Mouse (Mus musculus): ENCODE measurements around the gene Cntn6. TPM values are rescaled to one million over a fixed set of nuclear protein-coding genes. Genes with fewer than 3 reads are reported as not detected.

The Cntn6 gene
- polyA plus RNA-seq, 1 experiment from 2014 or later: 0.73 TPM

DNA sequence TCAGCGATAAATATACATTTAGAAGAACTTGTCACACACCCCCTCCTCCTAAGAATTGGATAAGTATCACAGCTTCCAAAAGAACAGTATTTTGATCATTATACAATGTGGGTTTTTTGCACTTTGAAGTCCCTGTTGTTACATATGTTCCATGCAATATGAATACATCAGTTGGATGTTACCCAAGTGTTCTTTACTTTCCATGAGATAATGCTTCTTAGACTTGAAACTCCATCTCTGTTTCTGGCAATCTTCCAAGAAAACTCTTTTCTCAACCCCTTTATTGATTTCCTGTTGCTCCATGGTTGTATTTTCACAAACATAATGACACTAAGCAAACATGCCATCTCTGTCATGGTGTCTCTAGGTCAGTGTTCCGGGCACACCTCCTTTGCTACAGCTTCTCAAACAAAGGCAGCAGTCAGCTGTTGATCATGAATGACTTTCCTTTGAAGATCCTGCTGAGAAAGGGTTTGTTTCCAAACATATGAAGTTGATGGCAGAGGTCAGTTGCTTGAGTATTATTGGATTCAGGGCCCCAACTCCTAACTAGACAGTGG lies 108.3 kb downstream of the Cntn6 start:
- H3K4me1 ChIP-seq (replicated peaks; ENCODE audit: control insufficient read depth, insufficient read depth, low read length): no peaks in the 10 kb centered on the region
- no peak overlapping the region for H3K4me2 ChIP-seq (ENCODE audit: low read length)
- no peak overlapping the region for H3K9ac ChIP-seq (ENCODE audit: low read length)
- no peaks in the 10 kb centered on the region for H3K27me3 ChIP-seq (replicated peaks; ENCODE audit: control insufficient read depth, insufficient read depth, low read length)
- no peaks in the 10 kb centered on the region for H3K36me3 ChIP-seq (ENCODE audit: control insufficient read depth, insufficient read depth, low read length)
- no peak overlapping the region for H3K4me3 ChIP-seq (ENCODE audit: low read depth, low read length)
- no peak overlapping the region for H3K27ac ChIP-seq (ENCODE audit: low read depth)
- no peaks in the 10 kb centered on the region for H3K9me3 ChIP-seq (ENCODE audit: control insufficient read depth, low read length)
- 74% methylated on average over 2 of the region's 2 CpGs for WGBS
- DNase-seq (ENCODE audit: low spot score): no peak
- ATAC-seq (replicated peaks; ENCODE audit: low FRiP score, low TSS enrichment, low read depth): no peak

DNA sequence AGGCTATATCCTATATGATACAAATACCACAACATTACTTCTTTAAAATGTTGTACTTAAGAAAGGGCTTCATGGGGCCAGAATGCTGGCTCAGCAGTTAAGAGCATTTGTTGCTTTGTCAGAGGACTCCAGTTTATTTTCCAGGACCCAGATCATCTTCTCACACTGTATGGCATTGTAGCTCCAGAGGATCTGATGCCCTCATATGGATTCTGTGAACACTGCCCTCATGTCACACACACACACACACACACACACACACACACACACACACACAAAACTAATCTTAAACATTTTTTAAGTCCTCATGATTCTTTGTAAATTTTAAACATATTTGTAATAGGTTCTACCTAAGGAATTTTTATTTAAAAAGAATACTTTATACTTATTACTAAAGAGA lies 110.3 kb downstream of the Cntn6 start:
- H3K27ac ChIP-seq (ENCODE audit: low read depth): no peak overlapping the region
- H3K4me2 ChIP-seq (ENCODE audit: low read length): no peak overlapping the region
- no peaks in the 10 kb centered on the region for H3K9me3 ChIP-seq (ENCODE audit: control insufficient read depth, low read length)
- no peaks in the 10 kb centered on the region for H3K4me1 ChIP-seq (replicated peaks; ENCODE audit: control insufficient read depth, insufficient read depth, low read length)
- no peak overlapping the region for H3K9ac ChIP-seq (ENCODE audit: low read length)
- no peaks in the 10 kb centered on the region for H3K36me3 ChIP-seq (ENCODE audit: control insufficient read depth, insufficient read depth, low read length)
- no peaks in the 10 kb centered on the region for H3K27me3 ChIP-seq (replicated peaks; ENCODE audit: control insufficient read depth, insufficient read depth, low read length)
- no peak for ATAC-seq (replicated peaks; ENCODE audit: low FRiP score, low TSS enrichment, low read depth)
- no peak for DNase-seq (ENCODE audit: low spot score)
- no peak overlapping the region for H3K4me3 ChIP-seq (ENCODE audit: low read depth, low read length)

DNA sequence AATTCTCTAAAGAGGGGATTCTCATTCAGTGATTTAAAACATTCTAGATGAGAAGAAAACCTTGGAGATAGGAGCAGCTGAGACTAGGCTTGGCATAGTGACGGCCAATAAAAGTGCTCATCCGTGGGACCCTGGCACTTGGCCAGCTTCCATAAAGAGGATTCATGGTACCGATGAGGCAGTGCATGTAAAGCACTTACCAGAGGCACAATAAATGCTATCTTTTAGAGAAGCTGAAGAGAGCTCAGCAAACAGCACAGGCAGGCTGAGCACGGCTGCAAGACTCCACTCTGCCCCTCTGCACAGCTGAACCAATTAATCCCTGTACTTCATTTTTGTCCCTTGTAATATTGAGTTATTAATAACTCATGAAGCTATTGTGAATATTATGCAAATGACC lies 110.8 kb downstream of the Cntn6 start:
- ATAC-seq (replicated peaks; ENCODE audit: low FRiP score, low TSS enrichment, low read depth): no peak
- DNase-seq (ENCODE audit: low spot score): no peak

DNA sequence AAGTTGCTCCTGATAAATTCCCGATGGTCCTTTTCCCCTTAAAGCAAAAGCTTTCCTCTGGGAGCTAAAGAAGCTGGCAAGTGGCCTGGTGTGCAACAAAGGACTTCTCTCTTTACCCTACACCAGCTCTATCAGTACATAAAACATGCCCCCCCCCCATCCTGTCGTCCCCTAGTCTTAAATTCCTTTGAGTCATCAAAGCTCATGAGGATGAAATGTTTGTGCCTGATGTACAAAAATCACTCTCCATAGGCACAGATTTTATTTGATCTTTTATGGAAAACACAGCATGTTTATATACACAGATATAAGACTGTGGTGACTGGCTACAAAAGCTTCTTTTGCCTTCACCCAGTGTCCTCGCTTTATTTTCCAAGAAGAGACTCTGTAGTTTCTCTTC lies 112.6 kb downstream of the Cntn6 start:
- Histone ChIP-seq H3K9me3 (ENCODE audit: control insufficient read depth, low read length) (no peaks in the 10 kb centered on the region), H3K4me3 (ENCODE audit: low read depth, low read length) (no peak overlapping the region), H3K4me2 (ENCODE audit: low read length) (no peak overlapping the region), H3K36me3 (ENCODE audit: control insufficient read depth, insufficient read depth, low read length) (no peaks in the 10 kb centered on the region), H3K4me1 (replicated peaks; ENCODE audit: control insufficient read depth, insufficient read depth, low read length) (no peaks in the 10 kb centered on the region), H3K27me3 (replicated peaks; ENCODE audit: control insufficient read depth, insufficient read depth, low read length) (no peaks in the 10 kb centered on the region), H3K9ac (ENCODE audit: low read length) (no peak overlapping the region), H3K27ac (ENCODE audit: low read depth) (no peak overlapping the region)
- ATAC-seq (replicated peaks; ENCODE audit: low FRiP score, low TSS enrichment, low read depth) (no peak), DNase-seq (ENCODE audit: low spot score) (no peak)
- 58% methylated on average over 3 of the region's 3 CpGs for WGBS

More for the DNA sequence above, 110.8 kb downstream of the Cntn6 start:
- no peaks in the 10 kb centered on the region for H3K27me3 ChIP-seq (replicated peaks; ENCODE audit: control insufficient read depth, insufficient read depth, low read length)
- no peaks in the 10 kb centered on the region for H3K4me1 ChIP-seq (replicated peaks; ENCODE audit: control insufficient read depth, insufficient read depth, low read length)
- H3K9ac ChIP-seq (ENCODE audit: low read length): no peak overlapping the region
- no peaks in the 10 kb centered on the region for H3K36me3 ChIP-seq (ENCODE audit: control insufficient read depth, insufficient read depth, low read length)
- no peak overlapping the region for H3K4me3 ChIP-seq (ENCODE audit: low read depth, low read length)
- H3K4me2 ChIP-seq (ENCODE audit: low read length): no peak overlapping the region
- H3K27ac ChIP-seq (ENCODE audit: low read depth): no peak overlapping the region
- no peaks in the 10 kb centered on the region for H3K9me3 ChIP-seq (ENCODE audit: control insufficient read depth, low read length)
- 43% methylated on average over 4 of the region's 4 CpGs for WGBS

DNA sequence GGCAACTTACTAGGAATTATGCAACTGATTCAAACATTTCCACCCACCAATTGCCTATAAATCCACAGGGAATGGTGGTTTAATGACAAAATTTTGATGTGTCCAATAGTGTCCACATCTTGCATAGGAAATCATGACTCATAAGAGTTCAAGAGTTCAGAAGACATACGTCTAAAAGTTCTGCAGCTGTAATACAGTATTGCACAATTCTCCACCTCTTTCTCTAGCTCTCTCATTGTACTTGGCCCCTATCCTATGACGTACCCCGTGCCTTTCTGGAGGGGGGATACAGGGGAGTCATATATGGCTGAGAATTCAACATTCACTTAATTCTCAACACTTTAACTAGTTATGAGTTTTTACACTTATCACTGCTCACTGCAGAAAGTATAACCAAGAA lies 160.9 kb downstream of the Cntn6 start:
- Histone ChIP-seq H3K4me1 (replicated peaks; ENCODE audit: control insufficient read depth, insufficient read depth, low read length) (no peaks in the 10 kb centered on the region), H3K27ac (ENCODE audit: low read depth) (no peak overlapping the region), H3K9me3 (ENCODE audit: control insufficient read depth, low read length) (no peaks in the 10 kb centered on the region), H3K4me3 (ENCODE audit: low read depth, low read length) (no peak overlapping the region), H3K9ac (ENCODE audit: low read length) (no peak overlapping the region), H3K36me3 (ENCODE audit: control insufficient read depth, insufficient read depth, low read length) (no peaks in the 10 kb centered on the region), H3K4me2 (ENCODE audit: low read length) (no peak overlapping the region), H3K27me3 (replicated peaks; ENCODE audit: control insufficient read depth, insufficient read depth, low read length) (no peaks in the 10 kb centered on the region)
- ATAC-seq (replicated peaks; ENCODE audit: low FRiP score, low TSS enrichment, low read depth) (no peak), DNase-seq (ENCODE audit: low spot score) (no peak)
- 66% methylated on average over 3 of the region's 3 CpGs for WGBS

DNA sequence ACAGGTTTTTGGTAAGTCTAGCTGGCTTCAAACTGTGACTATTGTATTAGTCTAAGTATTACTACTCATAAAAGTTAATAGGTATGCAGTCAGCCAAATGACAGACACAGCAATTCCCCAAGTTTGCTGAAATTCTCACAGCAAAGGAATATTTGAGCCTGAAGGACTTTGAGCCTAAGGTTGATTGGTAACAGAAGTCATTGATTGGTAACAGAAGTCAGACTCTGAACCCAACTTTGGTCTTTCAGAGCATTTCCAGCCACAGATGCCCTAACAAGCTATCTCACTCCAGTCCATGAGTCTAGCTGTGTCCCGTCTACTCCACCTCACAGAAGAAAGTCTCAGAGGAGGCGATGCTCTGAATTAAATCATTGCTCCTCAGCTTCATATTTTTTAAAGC lies 176.1 kb downstream of the Cntn6 start:
- Histone ChIP-seq H3K27me3 (replicated peaks; ENCODE audit: control insufficient read depth, insufficient read depth, low read length) (no peaks in the 10 kb centered on the region), H3K9ac (ENCODE audit: low read length) (no peak overlapping the region), H3K36me3 (ENCODE audit: control insufficient read depth, insufficient read depth, low read length) (no peaks in the 10 kb centered on the region), H3K4me1 (replicated peaks; ENCODE audit: control insufficient read depth, insufficient read depth, low read length) (no peaks in the 10 kb centered on the region), H3K27ac (ENCODE audit: low read depth) (no peak overlapping the region), H3K4me3 (ENCODE audit: low read depth, low read length) (no peak overlapping the region), H3K4me2 (ENCODE audit: low read length) (no peak overlapping the region), H3K9me3 (ENCODE audit: control insufficient read depth, low read length) (no peaks in the 10 kb centered on the region)
- 88% methylated on average over 2 of the region's 2 CpGs for WGBS
- ATAC-seq (replicated peaks; ENCODE audit: low FRiP score, low TSS enrichment, low read depth) (no peak), DNase-seq (ENCODE audit: low spot score) (no peak)

DNA sequence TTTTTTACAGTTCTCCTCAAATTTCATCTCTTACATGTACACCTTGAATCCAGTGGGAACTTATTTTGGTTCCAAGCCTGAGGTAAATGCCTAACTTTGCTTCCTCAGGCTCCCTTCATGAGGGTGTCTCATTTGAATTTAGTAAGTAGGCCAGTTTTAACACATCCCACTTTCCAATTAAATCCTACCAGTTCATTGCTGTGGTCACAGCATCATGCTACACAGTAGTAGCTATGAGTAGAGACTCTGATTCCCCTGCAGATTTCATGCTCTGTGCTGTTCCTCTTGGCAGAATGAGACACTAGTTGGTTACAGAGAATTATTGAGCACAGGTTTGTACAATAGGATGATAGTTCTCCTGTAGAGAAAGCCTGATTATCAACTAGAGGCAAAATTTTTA lies 181.7 kb downstream of the Cntn6 start:
- H3K9me3 ChIP-seq (ENCODE audit: control insufficient read depth, low read length): no peaks in the 10 kb centered on the region
- H3K4me2 ChIP-seq (ENCODE audit: low read length): no peak overlapping the region
- ATAC-seq (replicated peaks; ENCODE audit: low FRiP score, low TSS enrichment, low read depth) (no peak), DNase-seq (ENCODE audit: low spot score) (no peak)
- H3K27me3 ChIP-seq (replicated peaks; ENCODE audit: control insufficient read depth, insufficient read depth, low read length): no peaks in the 10 kb centered on the region
- no peak overlapping the region for H3K9ac ChIP-seq (ENCODE audit: low read length)
- H3K27ac ChIP-seq (ENCODE audit: low read depth): no peak overlapping the region
- H3K36me3 ChIP-seq (ENCODE audit: control insufficient read depth, insufficient read depth, low read length): no peaks in the 10 kb centered on the region
- no peak overlapping the region for H3K4me3 ChIP-seq (ENCODE audit: low read depth, low read length)
- no peaks in the 10 kb centered on the region for H3K4me1 ChIP-seq (replicated peaks; ENCODE audit: control insufficient read depth, insufficient read depth, low read length)

DNA sequence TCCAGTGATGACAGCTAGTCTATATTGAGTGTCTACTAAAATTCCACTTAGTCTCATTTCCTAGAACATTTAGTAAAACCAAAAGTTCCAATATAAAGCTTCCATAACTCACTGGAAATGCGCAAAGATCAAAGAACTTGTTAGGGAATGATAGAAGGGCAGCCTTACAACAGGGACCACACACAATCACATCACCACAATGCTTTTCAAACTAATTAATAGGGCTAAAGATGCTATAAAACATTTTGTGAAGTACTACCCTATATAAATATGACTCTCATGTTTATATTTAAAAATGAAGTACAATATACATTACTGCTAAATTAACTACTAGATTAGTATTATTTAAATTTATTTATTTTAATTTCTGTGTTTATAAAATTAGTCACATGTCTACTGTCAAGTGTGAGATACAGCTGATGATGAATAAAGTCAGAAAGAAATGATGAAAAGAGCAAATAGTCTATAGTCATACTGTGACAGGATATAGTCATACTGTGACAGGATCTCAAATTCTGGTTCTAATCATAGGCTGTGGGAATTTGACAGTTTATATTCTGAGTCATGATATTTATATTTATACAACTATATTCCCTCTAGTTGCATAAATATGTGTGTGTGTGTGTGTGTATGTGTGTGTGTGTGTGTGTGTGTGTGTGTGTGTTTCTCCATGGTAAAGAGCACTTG lies 187.4 kb downstream of the Cntn6 start:
- Histone ChIP-seq H3K4me2 (ENCODE audit: low read length) (no peak overlapping the region), H3K4me1 (replicated peaks; ENCODE audit: control insufficient read depth, insufficient read depth, low read length) (no peaks in the 10 kb centered on the region), H3K4me3 (ENCODE audit: low read depth, low read length) (no peak overlapping the region), H3K27me3 (replicated peaks; ENCODE audit: control insufficient read depth, insufficient read depth, low read length) (no peaks in the 10 kb centered on the region), H3K36me3 (ENCODE audit: control insufficient read depth, insufficient read depth, low read length) (no peaks in the 10 kb centered on the region), H3K27ac (ENCODE audit: low read depth) (no peak overlapping the region), H3K9me3 (ENCODE audit: control insufficient read depth, low read length) (no peaks in the 10 kb centered on the region), H3K9ac (ENCODE audit: low read length) (no peak overlapping the region)
- WGBS: 78% methylated on average over 1 of the region's 1 CpGs
- DNase-seq (ENCODE audit: low spot score): no peak
- ATAC-seq (replicated peaks; ENCODE audit: low FRiP score, low TSS enrichment, low read depth): no peak

DNA sequence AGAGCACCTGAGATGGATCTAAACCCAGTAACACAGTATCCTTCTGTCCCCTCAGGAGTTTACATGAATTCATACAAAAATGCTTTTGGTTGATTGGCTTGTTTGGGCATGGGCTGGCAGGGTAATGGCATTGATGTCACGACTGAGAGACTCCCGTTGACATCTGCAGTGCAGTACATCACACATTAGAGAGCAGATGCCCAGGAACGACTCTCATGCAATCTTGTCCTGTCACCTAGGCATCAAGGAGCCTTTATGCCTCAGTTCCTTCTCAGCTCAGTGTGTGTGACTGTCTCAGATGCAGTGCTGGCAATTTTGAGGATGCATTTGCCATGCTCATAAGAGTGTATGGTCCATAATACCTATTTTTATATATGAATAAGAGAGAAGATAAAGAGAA lies 195.4 kb downstream of the Cntn6 start:
- no peak overlapping the region for H3K4me2 ChIP-seq (ENCODE audit: low read length)
- H3K9ac ChIP-seq (ENCODE audit: low read length): no peak overlapping the region
- 75% methylated on average over 3 of the region's 3 CpGs for WGBS
- no peak overlapping the region for H3K4me3 ChIP-seq (ENCODE audit: low read depth, low read length)
- H3K4me1 ChIP-seq (replicated peaks; ENCODE audit: control insufficient read depth, insufficient read depth, low read length): no peaks in the 10 kb centered on the region
- no peak overlapping the region for H3K27ac ChIP-seq (ENCODE audit: low read depth)
- no peaks in the 10 kb centered on the region for H3K27me3 ChIP-seq (replicated peaks; ENCODE audit: control insufficient read depth, insufficient read depth, low read length)
- DNase-seq (ENCODE audit: low spot score) (no peak), ATAC-seq (replicated peaks; ENCODE audit: low FRiP score, low TSS enrichment, low read depth) (no peak)
- H3K36me3 ChIP-seq (ENCODE audit: control insufficient read depth, insufficient read depth, low read length): no peaks in the 10 kb centered on the region
- H3K9me3 ChIP-seq (ENCODE audit: control insufficient read depth, low read length): no peaks in the 10 kb centered on the region

Measured in intestine, embryonic 14.5 days (tissue).